8 mouse cellular contexts compared by ENCODE assay signal in genomic region chr13:111936081-111936857, GRCm38 (mm10).
DNase-seq lines count a peak whose midpoint lies in the region; ATAC-seq and TF ChIP-seq lines count a peak whose summit lies in the region.

No protein-coding gene starts in this region.

- TF ChIP-seq POLR2A in thymus, adult 2 months (IDR thresholded peaks at IDR 0.05; ENCODE audit: control insufficient read depth, extremely low read depth, insufficient read depth, low read length, poor library complexity): no peak

- peaks cover 12% of the 10 kb centered on the region for H3K4me1 ChIP-seq in hindbrain, embryonic 13.5 days (replicated peaks)
- H3K4me1 ChIP-seq in thymus, adult 2 months (replicated peaks; ENCODE audit: control insufficient read depth, insufficient read depth, low read length): peaks cover 14% of the 10 kb centered on the region

- no peak for TF ChIP-seq CTCF in thymus, adult 2 months (IDR thresholded peaks at IDR 0.05; ENCODE audit: borderline replicate concordance, control insufficient read depth, extremely low read depth, insufficient read depth, low read length, poor library complexity)

- H3K27ac ChIP-seq in hindbrain, embryonic 13.5 days: no peak overlapping the region; the same call in 1 of the 2 replicates
- peak overlapping the region; percentile 18; the same call in 1 of the 2 replicates for H3K27ac ChIP-seq in thymus, adult 2 months (ENCODE audit: control insufficient read depth, insufficient read depth, low read length)

- WGBS in hindbrain, embryonic 13.5 days: 64% methylated on average over 9 of the region's 9 CpGs
- WGBS in thymus, adult 2 months: 11% methylated on average over 9 of the region's 9 CpGs

- DNase-seq in cerebellum, adult 9-11 months: peak; percentile 7
- no peak for DNase-seq in cerebellum, adult 9-10 months
- DNase-seq in Muller cell, postnatal 12 days (ENCODE audit: inconsistent ontology term): peak; percentile 60
- peak; percentile 31 to 44 for DNase-seq in layer of hippocampus, postnatal 10 days (ENCODE audit: low spot score in 2 of 2)
- peak; percentile 83 to 89 for DNase-seq in monocyte, adult 2 months (ENCODE audit: low read depth in 1 of 2, low spot score in 2 of 2)
- peak; percentile 36 for DNase-seq in thymus, adult 2 months

- no peaks in the 10 kb centered on the region for H3K9me3 ChIP-seq in hindbrain, embryonic 13.5 days

- no peak overlapping the region for H3K9ac ChIP-seq in hindbrain, embryonic 13.5 days

- no peaks in the 10 kb centered on the region for H3K27me3 ChIP-seq in hindbrain, embryonic 13.5 days
- no peaks in the 10 kb centered on the region for H3K27me3 ChIP-seq in thymus, adult 2 months (ENCODE audit: control insufficient read depth, insufficient read depth, low read length)

- no peak overlapping the region for H3K4me2 ChIP-seq in hindbrain, embryonic 13.5 days

- ATAC-seq in erythroblast, adult 5-6 weeks (replicated peaks; ENCODE audit: low FRiP score, poor library complexity, severe bottlenecking): peak; percentile 30
- peak; percentile 52; the same call in 1 of the 2 replicates for ATAC-seq in hindbrain, embryonic 13.5 days (ENCODE audit: low FRiP score)

- H3K36me3 ChIP-seq in hindbrain, embryonic 13.5 days: no peaks in the 10 kb centered on the region
- H3K36me3 ChIP-seq in thymus, adult 2 months (ENCODE audit: control insufficient read depth, insufficient read depth, low read length): no peaks in the 10 kb centered on the region

- no peak overlapping the region for H3K4me3 ChIP-seq in hindbrain, embryonic 13.5 days
- no peak overlapping the region for H3K4me3 ChIP-seq in thymus, adult 2 months (ENCODE audit: control insufficient read depth, insufficient read depth, low read length)
